Mouse (Mus musculus) stomach, postnatal 0 days (tissue): ENCODE measurements at regions not wholly inside any gene's neighbourhood (a gene's known extent, or its start where the extent isn't known, plus 50 kb on each side); places are given as distances from the start of the nearest gene placed in this dataset. TPM values are rescaled to one million over a fixed set of nuclear protein-coding genes. Genes with fewer than 3 reads are reported as not detected.

Experiments used
- ATAC-seq: fragments of 200-750 bp; cut with Nextera tagmentation; 2 replicates; pipeline ENCODE4 v1.8.0; 2017; ENCODE audit not compliant: low FRiP score, low TSS enrichment
- DNase-seq: peaks from one replicate; pipeline ENCODE4 v3.0.0-alpha.2; 2016; ENCODE audit warnings: low spot score
- H3K27ac ChIP-seq: fragments of 300-500 bp; sonication (generic); replicated peaks from 2 replicates; pipeline ENCODE4 v1.5.1; 2014; ENCODE audit warnings: mild to moderate bottlenecking, control low read depth
- H3K27me3 ChIP-seq: fragments of 300-500 bp; sonication (generic); 2 replicates; pipeline ENCODE4 v1.6.1; 2014; ENCODE audit warnings: low read length; ENCODE audit not compliant: control insufficient read depth, insufficient read depth
- H3K36me3 ChIP-seq: fragments of 300-500 bp; sonication (generic); 2 replicates; pipeline ENCODE4 v1.6.1; 2014; ENCODE audit warnings: low read length, mixed read lengths; ENCODE audit not compliant: control insufficient read depth, insufficient read depth
- H3K4me1 ChIP-seq: fragments of 300-500 bp; sonication (generic); replicated peaks from 2 replicates; pipeline ENCODE4 v1.6.1; 2014; ENCODE audit warnings: antibody characterized with exemption; ENCODE audit not compliant: control insufficient read depth, insufficient read depth
- H3K4me2 ChIP-seq: fragments of 300-500 bp; sonication (generic); replicated peaks from 2 replicates; pipeline ENCODE4 v1.6.1; 2014; ENCODE audit warnings: low read depth, mild to moderate bottlenecking, control low read depth, moderate library complexity
- H3K4me3 ChIP-seq: fragments of 300-500 bp; sonication (generic); 2 replicates; pipeline ENCODE4 v1.5.1; 2014; ENCODE audit warnings: low read depth, low read length, control low read depth
- H3K9ac ChIP-seq: fragments of 300-500 bp; sonication (generic); 2 replicates; pipeline ENCODE4 v1.6.1; 2014; ENCODE audit warnings: mild to moderate bottlenecking, low read length, control low read depth, mixed read lengths
- H3K9me3 ChIP-seq: fragments of 300-500 bp; sonication (generic); 2 replicates; pipeline ENCODE4 v1.6.1; 2016; ENCODE audit warnings: low read length; ENCODE audit not compliant: control insufficient read depth
- CTCF ChIP-seq: IDR thresholded peaks from 2 replicates; pipeline ENCODE4 v1.5.1; 2016; ENCODE audit warnings: antibody characterized with exemption, low read depth, mild to moderate bottlenecking, moderate library complexity
- EP300 ChIP-seq: optimal IDR thresholded peaks from 2 replicates; pipeline ENCODE3; 2016; ENCODE audit warnings: antibody characterized with exemption
- WGBS: fragments of 180-500 bp; shearing (Covaris S2); extraction: QIAGEN DNeasy Blood & Tissue Kit; methylation state at CpG from one replicate; pipeline ENCODE4 v1.1.7; 2014; 5-methylcytosine and 5-hydroxymethylcytosine counted together
- microRNA-seq: library from miRNA; unstranded; fragments of <30 nt; microRNA quantifications from one replicate; pipeline ENCODE4, GENCODE M21; 2016

- DNase-seq (no peak), ATAC-seq (no peak)
- Histone ChIP-seq H3K4me3 (no peak overlapping the region), H3K36me3 (no peaks in the 10 kb centered on the region), H3K9me3 (no peaks in the 10 kb centered on the region), H3K4me1 (no peaks in the 10 kb centered on the region), H3K9ac (no peak overlapping the region), H3K4me2 (no peak overlapping the region), H3K27me3 (no peaks in the 10 kb centered on the region), H3K27ac (no peak overlapping the region)
- TF ChIP-seq EP300 (no peak), CTCF (no peak)
- WGBS: 18% methylated on average over 5 of the region's 5 CpGs
These were observed 69.8 kb upstream of the Tmem260 start for GRCm38 (mm10) chr14:48376112-48376511.

Small RNA genes lying in the stretch of these regions (microRNA-seq; reads per million reads assigned to microRNA genes)
- not detected for gene Gm23881
